Mouse (Mus musculus): ENCODE data around the gene Slc26a3. TPM values are rescaled to one million over a fixed set of nuclear protein-coding genes. Genes with fewer than 3 reads are reported as not detected.

Slc26a3 gene
- polyA plus RNA-seq, 1 experiment from 2014 or later: not detected

DNA sequence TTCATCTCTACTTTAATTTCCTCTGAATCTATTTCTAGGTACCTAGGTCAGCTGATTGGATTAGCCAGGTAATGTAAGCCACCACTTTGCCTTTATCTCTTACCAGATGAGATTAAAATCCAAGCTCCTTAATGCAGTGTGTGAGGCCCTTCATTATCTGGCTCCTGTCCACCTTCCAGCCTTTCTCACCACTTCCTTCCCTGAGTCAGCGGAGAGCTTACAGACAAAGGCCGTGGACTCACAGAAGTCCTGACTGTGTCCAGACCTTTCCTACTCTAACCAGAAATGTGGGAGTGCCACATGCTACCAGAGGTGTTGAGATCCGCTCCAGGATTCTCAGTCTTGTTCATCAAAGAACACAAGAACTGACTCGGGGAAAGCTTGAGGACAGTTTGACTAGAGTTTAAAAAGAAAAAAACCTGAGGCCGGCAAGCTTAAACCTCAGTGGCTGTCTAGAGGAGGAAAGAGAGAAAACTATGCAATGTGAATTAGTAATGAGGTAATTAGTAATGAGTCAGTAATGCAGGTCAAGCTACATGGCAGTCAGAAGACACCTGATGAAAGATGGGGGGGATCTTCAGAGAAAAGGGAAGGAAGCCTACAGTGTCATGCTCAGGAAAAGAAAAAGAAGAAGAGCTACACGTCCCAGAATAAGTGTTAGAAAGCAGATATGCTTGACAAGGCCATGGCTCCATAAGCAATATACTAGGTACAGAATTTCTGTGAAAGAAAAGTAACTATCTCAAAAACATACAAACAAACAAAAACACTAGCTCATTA lies 123.2 kb downstream of the Slc26a3 start:
- ATAC-seq (ENCODE audit: low FRiP score) (no peak), DNase-seq (ENCODE audit: low spot score, missing footprints) (no peak)
- 83% methylated on average over 6 of the region's 6 CpGs for WGBS
- no peaks in the 10 kb centered on the region for H3K4me1 ChIP-seq (ENCODE audit: control insufficient read depth, insufficient read depth, low read length)
- no peaks in the 10 kb centered on the region for H3K9me3 ChIP-seq (ENCODE audit: control insufficient read depth, low read length)
- no peak overlapping the region for H3K4me2 ChIP-seq
- H3K9ac ChIP-seq (ENCODE audit: low read length): no peak overlapping the region
- H3K4me3 ChIP-seq (ENCODE audit: low read depth, low read length): no peak overlapping the region
- no peaks in the 10 kb centered on the region for H3K36me3 ChIP-seq (ENCODE audit: control insufficient read depth, insufficient read depth, low read length)
- H3K27ac ChIP-seq (ENCODE audit: low read depth, low read length): no peak overlapping the region
- H3K27me3 ChIP-seq (ENCODE audit: control insufficient read depth, insufficient read depth, low read length): no peaks in the 10 kb centered on the region

DNA sequence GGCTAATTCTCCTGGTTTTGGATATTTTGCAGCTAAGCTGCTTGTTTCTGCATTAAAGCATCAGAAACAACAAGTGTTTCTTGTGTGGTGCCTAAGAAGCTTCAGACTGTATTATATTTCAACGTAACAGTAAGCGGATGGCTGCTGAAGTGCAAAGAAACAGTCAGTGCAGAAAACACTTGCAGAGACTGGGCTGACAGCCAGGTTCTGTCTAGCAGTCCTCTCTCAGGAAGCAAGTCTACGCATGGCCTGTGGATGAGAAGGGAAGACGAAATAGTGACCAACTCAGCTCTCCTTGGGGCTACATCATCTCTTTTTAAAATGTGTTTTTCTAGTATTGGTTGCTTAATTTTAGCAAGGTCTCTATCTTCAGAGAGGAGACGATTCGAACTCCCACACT lies 129.4 kb downstream of the Slc26a3 start:
- Histone ChIP-seq H3K9me3 (ENCODE audit: control insufficient read depth, low read length) (no peaks in the 10 kb centered on the region), H3K4me3 (ENCODE audit: low read depth, low read length) (no peak overlapping the region), H3K4me2 (no peak overlapping the region), H3K27me3 (ENCODE audit: control insufficient read depth, insufficient read depth, low read length) (no peaks in the 10 kb centered on the region), H3K4me1 (ENCODE audit: control insufficient read depth, insufficient read depth, low read length) (no peaks in the 10 kb centered on the region), H3K36me3 (ENCODE audit: control insufficient read depth, insufficient read depth, low read length) (no peaks in the 10 kb centered on the region), H3K9ac (ENCODE audit: low read length) (no peak overlapping the region), H3K27ac (ENCODE audit: low read depth, low read length) (no peak overlapping the region)
- DNase-seq (ENCODE audit: low spot score, missing footprints) (no peak), ATAC-seq (ENCODE audit: low FRiP score) (no peak)
- 94% methylated on average over 6 of the region's 6 CpGs for WGBS

DNA sequence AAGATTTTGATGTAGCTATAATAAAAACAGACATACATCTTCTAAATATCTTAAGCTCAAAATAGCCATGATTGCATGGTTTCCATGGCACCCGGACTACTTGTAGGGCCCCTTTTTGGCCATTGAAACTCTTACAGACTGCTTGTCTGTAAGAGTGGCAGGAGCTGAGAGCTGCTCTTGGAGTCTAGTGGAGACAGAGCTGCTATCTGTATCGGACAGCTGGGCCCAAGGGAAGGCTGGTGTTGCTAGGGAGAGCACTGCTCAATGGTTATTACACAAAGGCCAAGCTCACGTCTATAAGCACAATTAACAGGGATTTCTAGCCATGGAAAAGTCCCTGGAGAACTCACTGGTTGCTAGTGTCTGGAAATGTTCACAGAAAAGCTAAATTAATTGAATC lies 130.7 kb downstream of the Slc26a3 start:
- Histone ChIP-seq H3K4me3 (ENCODE audit: low read depth, low read length) (no peak overlapping the region), H3K36me3 (ENCODE audit: control insufficient read depth, insufficient read depth, low read length) (no peaks in the 10 kb centered on the region), H3K27ac (ENCODE audit: low read depth, low read length) (no peak overlapping the region), H3K27me3 (ENCODE audit: control insufficient read depth, insufficient read depth, low read length) (no peaks in the 10 kb centered on the region), H3K4me2 (no peak overlapping the region), H3K9me3 (ENCODE audit: control insufficient read depth, low read length) (no peaks in the 10 kb centered on the region), H3K9ac (ENCODE audit: low read length) (no peak overlapping the region), H3K4me1 (ENCODE audit: control insufficient read depth, insufficient read depth, low read length) (no peaks in the 10 kb centered on the region)
- 68% methylated on average over 3 of the region's 3 CpGs for WGBS
- ATAC-seq (ENCODE audit: low FRiP score) (no peak), DNase-seq (ENCODE audit: low spot score, missing footprints) (no peak)

Other genes starting within 250 kb of the Slc26a3 start
- gene Gm6993, start 150.1 kb upstream of the Slc26a3 start, polyA plus RNA-seq (2014; fragmentation: Nextera tagmentation; extraction: Ambion mirVana): not detected in 2 replicates
- gene Lamb1, start 125.6 kb upstream of the Slc26a3 start, polyA plus RNA-seq (2014; fragmentation: Nextera tagmentation; extraction: Ambion mirVana): 17.3 and 18.5 TPM in 2 replicates
- gene Dld, start 39.4 kb upstream of the Slc26a3 start, polyA plus RNA-seq (2014; fragmentation: Nextera tagmentation; extraction: Ambion mirVana): 159 and 186 TPM in 2 replicates
- 26.9 and 30.4 TPM in 2 replicates for gene Cbll1, start 108.7 kb downstream of the Slc26a3 start, polyA plus RNA-seq (2014; fragmentation: Nextera tagmentation; extraction: Ambion mirVana)
- not detected in 2 replicates for gene Slc26a4, start 169.1 kb downstream of the Slc26a3 start, polyA plus RNA-seq (2014; fragmentation: Nextera tagmentation; extraction: Ambion mirVana)
- 28.1 and 30.8 TPM in 2 replicates for gene Bcap29, start 243.8 kb downstream of the Slc26a3 start, polyA plus RNA-seq (2014; fragmentation: Nextera tagmentation; extraction: Ambion mirVana)

Measured in midbrain, embryonic 11.5 days (tissue).